ENCODE assay signal across 24 mouse cellular contexts in the genomic region with DNA sequence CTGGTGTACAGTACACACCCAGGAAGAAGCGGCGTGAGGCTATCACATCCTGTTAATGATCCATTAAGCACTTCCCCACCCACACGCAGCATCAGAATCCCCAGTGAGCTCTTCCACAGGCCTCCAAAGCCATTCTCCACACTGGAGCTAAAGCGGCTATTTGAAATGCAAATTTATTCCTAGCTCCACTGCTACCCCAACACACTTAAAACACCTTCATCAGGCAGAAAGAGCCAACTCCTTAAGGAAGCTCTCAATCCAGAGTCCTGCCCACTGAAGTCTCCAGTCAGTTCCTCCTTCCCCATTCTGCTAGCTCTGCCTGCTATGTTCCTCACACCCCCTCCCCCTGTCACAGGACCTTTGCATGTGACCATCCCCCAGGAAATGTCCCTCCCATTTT. TPM values are rescaled to one million over a fixed set of nuclear protein-coding genes. Genes with fewer than 3 reads are reported as not detected.
DNase-seq lines count a peak whose midpoint lies in the region; ATAC-seq and TF ChIP-seq lines count a peak whose summit lies in the region.
"Had no signal": no experiment of that assay in that cellular context is flagged by ENCODE, and none has a peak within 500 bp of the region (broad histone marks: within the 10 kb centered on the region; RNA-seq: fewer than 3 reads in every experiment).

No protein-coding gene starts in this region.

- DNase-seq in frontal cortex, postnatal 36 days (ENCODE audit: low spot score in 2 of 2) = no peak
- peak in 1 of 2 experiments; percentile 31 for DNase-seq in spleen, adult 2 months (ENCODE audit: low read depth in 1 of 2, low spot score in 2 of 2)
- DNase-seq in spleen, postnatal 4 days (ENCODE audit: low spot score in 2 of 2) = no peak
- DNase-seq in gastrocnemius, postnatal 10 days = no peak
- DNase-seq: adrenal gland, adult 8-10 months; cerebellum, adult 9-11 months; gastrocnemius, postnatal 14 days; heart, postnatal 4 days; kidney, adult 8-10 months; kidney, postnatal 14 days; lung, adult 18-20 months; lung, postnatal 10 days; retina, postnatal 1 day; right cerebral cortex, postnatal 4 days; thymus, postnatal 14 days had no signal

- H3K4me2 ChIP-seq in neural tube, embryonic 15.5 days = no peak overlapping the region
- H3K4me2 ChIP-seq in heart, embryonic 12.5 days = no peak overlapping the region
- H3K4me2 ChIP-seq: embryonic facial prominence, embryonic 15.5 days; hindbrain, embryonic 14.5 days; intestine, embryonic 15.5 days; liver, embryonic 12.5 days had no signal

- WGBS in spleen, adult 2 months = 56% methylated on average over 4 of the region's 4 CpGs
- 37% methylated on average over 4 of the region's 4 CpGs for WGBS in neural tube, embryonic 15.5 days
- 86% methylated on average over 4 of the region's 4 CpGs for WGBS in heart, embryonic 12.5 days

- no peak overlapping the region for H3K4me3 ChIP-seq in spleen, adult 2 months (ENCODE audit: extremely low read depth, insufficient read depth, insufficient read length)
- H3K4me3 ChIP-seq in neural tube, embryonic 15.5 days (replicated peaks) = no peak overlapping the region
- H3K4me3 ChIP-seq in heart, embryonic 12.5 days = no peak overlapping the region
- H3K4me3 ChIP-seq: embryonic facial prominence, embryonic 15.5 days; intestine, embryonic 15.5 days; liver, embryonic 12.5 days had no signal

- peak; percentile 86 for ATAC-seq in frontal cortex, adult (ENCODE audit: low TSS enrichment)
- ATAC-seq in granulocyte monocyte progenitor cell, adult 5-6 weeks (replicated peaks; ENCODE audit: poor library complexity, severe bottlenecking) = peak; percentile 40; the same call in 1 of the 2 replicates
- ATAC-seq in neural tube, embryonic 15.5 days (ENCODE audit: low FRiP score) = no peak
- no peak for ATAC-seq in heart, embryonic 12.5 days (ENCODE audit: insufficient number of reproducible peaks, low FRiP score)
- ATAC-seq: forebrain, embryonic 14.5 days; intestine, embryonic 15.5 days; liver, embryonic 12.5 days had no signal

- no peak for TF ChIP-seq POLR2A in spleen, adult 2 months (IDR thresholded peaks at IDR 0.05; ENCODE audit: low read depth, low read length)

- H3K27ac ChIP-seq in spleen, adult 2 months (ENCODE audit: insufficient read depth, low read length) = peak overlapping the region; percentile 42; the same call in 1 of the 2 replicates
- H3K27ac ChIP-seq in neural tube, embryonic 15.5 days (replicated peaks) = 0 out of 2 replicates have a peak overlapping the region, but pooled peaks have one; percentile 6
- H3K27ac ChIP-seq in heart, embryonic 12.5 days (ENCODE audit: poor library complexity, severe bottlenecking) = no peak overlapping the region
- H3K27ac ChIP-seq: embryonic facial prominence, embryonic 15.5 days; hindbrain, embryonic 14.5 days; intestine, embryonic 15.5 days; liver, embryonic 12.5 days had no signal

- no peak overlapping the region for H3K9ac ChIP-seq in neural tube, embryonic 15.5 days (replicated peaks)
- H3K9ac ChIP-seq in heart, embryonic 12.5 days = no peak overlapping the region
- H3K9ac ChIP-seq: embryonic facial prominence, embryonic 15.5 days; hindbrain, embryonic 14.5 days; intestine, embryonic 15.5 days; liver, embryonic 12.5 days had no signal

- no peaks in the 10 kb centered on the region for H3K9me3 ChIP-seq in neural tube, embryonic 15.5 days (replicated peaks)
- no peaks in the 10 kb centered on the region for H3K9me3 ChIP-seq in heart, embryonic 12.5 days (replicated peaks)
- H3K9me3 ChIP-seq: embryonic facial prominence, embryonic 15.5 days; intestine, embryonic 15.5 days; liver, embryonic 12.5 days had no signal

- no peaks in the 10 kb centered on the region for H3K36me3 ChIP-seq in spleen, adult 2 months (ENCODE audit: control insufficient read depth, insufficient read depth, low read length)
- no peaks in the 10 kb centered on the region for H3K36me3 ChIP-seq in neural tube, embryonic 15.5 days
- no peaks in the 10 kb centered on the region for H3K36me3 ChIP-seq in heart, embryonic 12.5 days
- H3K36me3 ChIP-seq: embryonic facial prominence, embryonic 15.5 days; intestine, embryonic 15.5 days; liver, embryonic 12.5 days had no signal

- TF ChIP-seq CTCF in spleen, adult 2 months (IDR thresholded peaks at IDR 0.05; ENCODE audit: extremely low read depth, insufficient read depth, insufficient read length, insufficient replicate concordance) = no peak

- no peaks in the 10 kb centered on the region for H3K27me3 ChIP-seq in spleen, adult 2 months (ENCODE audit: control insufficient read depth, insufficient read depth, low read length)
- H3K27me3 ChIP-seq in neural tube, embryonic 15.5 days (replicated peaks) = no peaks in the 10 kb centered on the region
- no peaks in the 10 kb centered on the region for H3K27me3 ChIP-seq in heart, embryonic 12.5 days (replicated peaks)
- H3K27me3 ChIP-seq: embryonic facial prominence, embryonic 15.5 days; intestine, embryonic 15.5 days; liver, embryonic 12.5 days had no signal

- peaks cover 28% of the 10 kb centered on the region; the same call in 1 of the 2 replicates for H3K4me1 ChIP-seq in spleen, adult 2 months (ENCODE audit: control insufficient read depth, insufficient read depth, insufficient read length)
- H3K4me1 ChIP-seq in neural tube, embryonic 15.5 days = peaks cover 40% of the 10 kb centered on the region
- H3K4me1 ChIP-seq in heart, embryonic 12.5 days (replicated peaks) = peaks cover 38% of the 10 kb centered on the region
- H3K4me1 ChIP-seq: intestine, embryonic 15.5 days had no signal

RNA-seq across cellular contexts. Expression of a gene that starts 51.4 kb away (rescaled TPM):
- polyA plus RNA-seq in spleen, adult 2 months (2012; rRNA removed) = 6.9 and 7.7 TPM in 2 replicates
- total RNA-seq in granulocyte monocyte progenitor cell, adult 5-6 weeks (2014; fragmentation: Nextera tagmentation) = 9.5 and 11.6 TPM in 2 replicates
- total RNA-seq in granulocyte monocyte progenitor cell, adult 5-6 weeks (2017) = 4.8 and 5.1 TPM in 2 replicates
- polyA plus RNA-seq in neural tube, embryonic 15.5 days (2015; fragmentation: Nextera tagmentation; extraction: Ambion mirVana) = 4.7 and 4.9 TPM in 2 replicates
- 10 to 100 TPM; 11.2 to 13.8 TPM for total RNA-seq in gastrocnemius, postnatal 10 days (2021)
- 11.6 and 12.2 TPM in 2 replicates for polyA plus RNA-seq in heart, embryonic 12.5 days (2016; fragmentation: Nextera tagmentation; extraction: Ambion mirVana)

Comparison
In these comparisons a context has a peak if more than half of its experiments do, and no peak if none do; other contexts are left out.
1. ATAC-seq: peak in frontal cortex, adult (single experiment) and granulocyte monocyte progenitor cell, adult 5-6 weeks (single experiment); none in neural tube, embryonic 15.5 days (single experiment) and heart, embryonic 12.5 days (single experiment).